Comparison of ENCODE assay signal across 12 mouse cellular contexts in genomic region chr13:11268673-11269340, GRCm38 (mm10).
DNase-seq lines count a peak whose midpoint lies in the region; ATAC-seq lines count a peak whose summit lies in the region.
"Had no signal": no experiment of that assay in that cellular context is flagged by ENCODE, and none has a peak within 500 bp of the region (broad histone marks: within the 10 kb centered on the region; RNA-seq: fewer than 3 reads in every experiment).

No protein-coding gene starts in this region.

- 89% methylated on average over 5 of the region's 5 CpGs for WGBS in midbrain, embryonic 14.5 days

- no peaks in the 10 kb centered on the region for H3K9me3 ChIP-seq in midbrain, embryonic 14.5 days (ENCODE audit: control insufficient read depth, low read length)
- H3K9me3 ChIP-seq: embryonic facial prominence, embryonic 12.5 days; liver, embryonic 15.5 days; neural tube, embryonic 13.5 days had no signal

- H3K36me3 ChIP-seq in midbrain, embryonic 14.5 days (ENCODE audit: control insufficient read depth, insufficient read depth, low read length) = no peaks in the 10 kb centered on the region
- H3K36me3 ChIP-seq: embryonic facial prominence, embryonic 12.5 days; liver, embryonic 15.5 days; neural tube, embryonic 13.5 days had no signal

- DNase-seq in frontal cortex, postnatal 25 days (ENCODE audit: low spot score in 2 of 2) = no peak
- DNase-seq in urinary bladder, postnatal 14 days (ENCODE audit: low spot score) = peak; percentile 5
- no peak for DNase-seq in urinary bladder, postnatal 10 days (ENCODE audit: low spot score)
- peak; percentile 45 for DNase-seq in heart, postnatal 4 days
- DNase-seq in telencephalon, adult 2 months (ENCODE audit: low read depth, low spot score) = peak; percentile 35
- no peak for DNase-seq in midbrain, embryonic 14.5 days
- DNase-seq in lung, postnatal 10 days = no peak

- H3K27me3 ChIP-seq in midbrain, embryonic 14.5 days (ENCODE audit: control insufficient read depth, insufficient read depth, low read length) = no peaks in the 10 kb centered on the region
- H3K27me3 ChIP-seq: embryonic facial prominence, embryonic 12.5 days; liver, embryonic 15.5 days; neural tube, embryonic 13.5 days had no signal

- H3K4me2 ChIP-seq in midbrain, embryonic 14.5 days (ENCODE audit: low read length) = no peak overlapping the region
- H3K4me2 ChIP-seq: embryonic facial prominence, embryonic 12.5 days; liver, embryonic 15.5 days; neural tube, embryonic 13.5 days had no signal

- H3K27ac ChIP-seq in midbrain, embryonic 14.5 days (replicated peaks; ENCODE audit: low read depth, low read length) = no peak overlapping the region
- H3K27ac ChIP-seq: embryonic facial prominence, embryonic 12.5 days; liver, embryonic 15.5 days; neural tube, embryonic 13.5 days had no signal

- H3K4me1 ChIP-seq in midbrain, embryonic 14.5 days (ENCODE audit: control insufficient read depth, insufficient read depth, low read length) = no peaks in the 10 kb centered on the region
- H3K4me1 ChIP-seq: embryonic facial prominence, embryonic 12.5 days; liver, embryonic 15.5 days; neural tube, embryonic 13.5 days had no signal

- peak; percentile 55 for ATAC-seq in frontal cortex, adult (ENCODE audit: low TSS enrichment)
- ATAC-seq in midbrain, embryonic 14.5 days (ENCODE audit: low FRiP score, low TSS enrichment) = no peak
- ATAC-seq: activated CD4-positive, CD25-positive, alpha-beta regulatory T cell, adult 4 months had no signal

- H3K9ac ChIP-seq in midbrain, embryonic 14.5 days (replicated peaks; ENCODE audit: low read length) = no peak overlapping the region
- H3K9ac ChIP-seq: embryonic facial prominence, embryonic 12.5 days; liver, embryonic 15.5 days; neural tube, embryonic 13.5 days had no signal

- H3K4me3 ChIP-seq in midbrain, embryonic 14.5 days (replicated peaks; ENCODE audit: low read depth, low read length) = no peak overlapping the region
- H3K4me3 ChIP-seq: embryonic facial prominence, embryonic 12.5 days; liver, embryonic 15.5 days; neural tube, embryonic 13.5 days had no signal

Comparison
In these comparisons a context has a peak if more than half of its experiments do, and no peak if none do; other contexts are left out.
1. DNase-seq: peak in urinary bladder, postnatal 14 days (single experiment), heart, postnatal 4 days (single experiment) and telencephalon, adult 2 months (single experiment); none in frontal cortex, postnatal 25 days (0 of 2), urinary bladder, postnatal 10 days (single experiment), midbrain, embryonic 14.5 days (single experiment) and lung, postnatal 10 days (single experiment).